Mouse (Mus musculus): ENCODE data around the gene Tac2. TPM values are rescaled to one million over a fixed set of nuclear protein-coding genes. Genes with fewer than 3 reads are reported as not detected.
A peak's percentile ranks its signal among the peaks of the same experiment; 100 is the strongest.

Gene Tac2
- total and polyA plus RNA-seq, 2 experiments from 2014 or later = 0.23 TPM; not detected in 1

DNA sequence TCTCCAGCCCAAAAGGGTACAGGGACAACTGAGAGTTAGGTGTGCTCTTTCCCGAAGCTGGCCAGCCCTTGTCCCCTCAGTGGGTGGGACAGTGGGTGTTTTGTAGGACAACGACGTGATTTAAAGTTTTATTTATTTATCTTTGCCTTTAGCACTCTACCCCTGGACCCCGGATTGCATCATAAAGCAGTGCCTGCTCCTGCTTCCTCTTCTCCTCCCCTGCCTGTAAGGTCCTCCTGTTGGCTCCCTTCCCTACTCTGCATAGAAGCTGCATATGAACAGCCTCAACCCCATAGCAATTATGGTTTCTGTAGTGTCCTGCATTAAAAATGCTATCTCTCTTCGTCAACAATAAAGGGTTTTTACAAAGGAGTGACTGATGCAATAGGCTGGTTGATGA lies 7.1 kb downstream of the Tac2 start:
- no peaks in the 10 kb centered on the region for H3K36me3 ChIP-seq (replicated peaks; ENCODE audit: control insufficient read depth, insufficient read depth, low read length)
- no peak overlapping the region for H3K27ac ChIP-seq (ENCODE audit: low read depth)
- H3K4me2 ChIP-seq (ENCODE audit: low read depth, low read length) = no peak overlapping the region
- no peaks in the 10 kb centered on the region for H3K4me1 ChIP-seq (ENCODE audit: control insufficient read depth, insufficient read depth)
- H3K27me3 ChIP-seq (ENCODE audit: control insufficient read depth, insufficient read depth, low read length) = 0 out of 2 replicates have a peak, but pooled peaks cover 12% of the 10 kb centered on the region
- TF ChIP-seq EP300 (IDR thresholded peaks at IDR 0.05; ENCODE audit: low read depth) = no peak
- no peak for TF ChIP-seq CTCF (IDR thresholded peaks at IDR 0.05; ENCODE audit: low read depth)
- no peak for DNase-seq (ENCODE audit: low spot score)
- no peaks in the 10 kb centered on the region for H3K9me3 ChIP-seq (replicated peaks; ENCODE audit: control insufficient read depth, low read length)
- no peak overlapping the region for H3K9ac ChIP-seq (replicated peaks; ENCODE audit: low read depth, low read length)
- ATAC-seq (ENCODE audit: insufficient read depth, low read depth) = no peak
- 34% methylated on average over 5 of the region's 5 CpGs for WGBS
- H3K4me3 ChIP-seq (ENCODE audit: low read depth, low read length) = no peak overlapping the region

DNA sequence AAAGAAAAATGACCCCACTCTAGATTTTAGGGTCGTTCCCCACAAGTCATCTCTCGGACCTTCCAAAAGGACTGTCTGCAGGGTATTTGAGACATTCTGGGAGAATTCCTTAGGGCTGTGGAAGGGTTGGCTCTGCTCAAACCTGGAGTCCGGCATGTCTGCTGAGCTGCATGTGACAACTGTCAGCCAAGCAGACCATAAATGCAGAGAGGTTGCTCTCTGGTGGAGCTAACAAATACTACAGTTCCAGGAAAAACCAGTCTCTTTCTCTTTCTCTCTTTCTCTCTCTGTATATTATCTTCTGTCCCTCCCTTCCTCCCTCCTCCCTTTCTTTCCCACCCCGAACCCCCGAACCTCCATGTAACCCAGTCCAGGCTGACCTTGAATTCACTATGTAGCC lies 10.2 kb downstream of the Tac2 start:
- Histone ChIP-seq H3K4me2 (ENCODE audit: low read depth, low read length) (no peak overlapping the region), H3K4me3 (ENCODE audit: low read depth, low read length) (no peak overlapping the region), H3K4me1 (ENCODE audit: control insufficient read depth, insufficient read depth) (no peaks in the 10 kb centered on the region), H3K27me3 (ENCODE audit: control insufficient read depth, insufficient read depth, low read length) (no peaks in the 10 kb centered on the region), H3K9ac (replicated peaks; ENCODE audit: low read depth, low read length) (no peak overlapping the region), H3K36me3 (replicated peaks; ENCODE audit: control insufficient read depth, insufficient read depth, low read length) (no peaks in the 10 kb centered on the region), H3K27ac (ENCODE audit: low read depth) (no peak overlapping the region), H3K9me3 (replicated peaks; ENCODE audit: control insufficient read depth, low read length) (no peaks in the 10 kb centered on the region)
- WGBS = 25% methylated on average over 5 of the region's 5 CpGs
- TF ChIP-seq CTCF (IDR thresholded peaks at IDR 0.05; ENCODE audit: low read depth) = peak; percentile 73
- TF ChIP-seq EP300 (IDR thresholded peaks at IDR 0.05; ENCODE audit: low read depth) = no peak
- ATAC-seq (ENCODE audit: insufficient read depth, low read depth) (no peak; the same call in 1 of the 2 replicates), DNase-seq (ENCODE audit: low spot score) (peak; percentile 48)

DNA sequence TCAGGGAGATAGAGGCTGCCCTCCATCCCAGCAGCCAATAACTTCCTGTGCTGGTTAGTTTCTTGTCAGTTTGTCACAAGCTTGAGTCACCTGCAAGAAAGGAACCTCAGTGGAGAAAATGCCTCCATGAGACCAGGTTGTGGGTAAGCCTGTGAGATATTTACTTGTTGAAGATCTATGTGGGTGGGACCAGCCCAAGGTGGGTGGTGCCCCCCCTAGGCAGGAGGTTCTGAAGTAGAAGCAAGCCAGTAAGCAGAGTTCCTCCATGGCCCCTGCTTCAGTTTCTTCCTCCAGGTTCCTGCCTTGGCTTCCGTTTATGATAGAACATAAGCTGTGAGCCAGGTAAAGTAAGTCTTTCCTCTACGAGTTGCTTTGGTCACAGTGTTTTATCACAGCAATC lies 12.0 kb downstream of the Tac2 start:
- no peak overlapping the region for H3K27ac ChIP-seq (ENCODE audit: low read depth)
- no peak overlapping the region for H3K9ac ChIP-seq (replicated peaks; ENCODE audit: low read depth, low read length)
- H3K27me3 ChIP-seq (ENCODE audit: control insufficient read depth, insufficient read depth, low read length) = no peaks in the 10 kb centered on the region
- peaks cover 9% of the 10 kb centered on the region for H3K4me1 ChIP-seq (ENCODE audit: control insufficient read depth, insufficient read depth)
- no peaks in the 10 kb centered on the region for H3K9me3 ChIP-seq (replicated peaks; ENCODE audit: control insufficient read depth, low read length)
- ATAC-seq (ENCODE audit: insufficient read depth, low read depth) (no peak), DNase-seq (ENCODE audit: low spot score) (no peak)
- H3K4me3 ChIP-seq (ENCODE audit: low read depth, low read length) = no peak overlapping the region
- peaks cover under 1% of the 10 kb centered on the region; the same call in 1 of the 2 replicates for H3K36me3 ChIP-seq (replicated peaks; ENCODE audit: control insufficient read depth, insufficient read depth, low read length)
- H3K4me2 ChIP-seq (ENCODE audit: low read depth, low read length) = no peak overlapping the region
- WGBS = 69% methylated on average over 2 of the region's 2 CpGs
- TF ChIP-seq EP300 (IDR thresholded peaks at IDR 0.05; ENCODE audit: low read depth) (no peak), CTCF (IDR thresholded peaks at IDR 0.05; ENCODE audit: low read depth) (no peak)

DNA sequence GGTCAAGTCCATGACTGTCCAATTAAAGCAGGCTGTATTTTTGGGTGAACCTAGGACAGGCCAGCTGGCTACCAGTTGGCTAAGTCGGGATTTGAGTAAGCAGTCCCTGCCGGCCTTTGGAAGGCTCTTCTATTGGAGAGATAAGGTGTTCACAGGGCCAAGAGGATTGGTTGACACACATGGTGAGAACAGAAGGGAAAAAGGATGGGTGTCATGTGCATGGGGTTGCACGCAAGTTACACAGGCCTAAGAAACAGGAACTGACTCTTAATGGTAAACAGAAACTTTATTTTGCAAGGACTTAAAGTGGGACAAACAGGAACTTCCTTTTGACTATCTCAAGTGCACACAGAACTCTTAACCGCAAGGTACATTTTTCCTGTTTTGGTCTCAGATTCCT lies 12.6 kb downstream of the Tac2 start:
- Histone ChIP-seq H3K27ac (ENCODE audit: low read depth) (no peak overlapping the region), H3K9ac (replicated peaks; ENCODE audit: low read depth, low read length) (no peak overlapping the region), H3K36me3 (replicated peaks; ENCODE audit: control insufficient read depth, insufficient read depth, low read length) (peaks cover 7% of the 10 kb centered on the region; the same call in 1 of the 2 replicates), H3K4me2 (ENCODE audit: low read depth, low read length) (no peak overlapping the region), H3K27me3 (ENCODE audit: control insufficient read depth, insufficient read depth, low read length) (no peaks in the 10 kb centered on the region), H3K4me1 (ENCODE audit: control insufficient read depth, insufficient read depth) (peaks cover 9% of the 10 kb centered on the region), H3K9me3 (replicated peaks; ENCODE audit: control insufficient read depth, low read length) (no peaks in the 10 kb centered on the region), H3K4me3 (ENCODE audit: low read depth, low read length) (no peak overlapping the region)
- no peak for TF ChIP-seq CTCF (IDR thresholded peaks at IDR 0.05; ENCODE audit: low read depth)
- no peak for TF ChIP-seq EP300 (IDR thresholded peaks at IDR 0.05; ENCODE audit: low read depth)
- no peak for ATAC-seq (ENCODE audit: insufficient read depth, low read depth)
- 41% methylated on average over 4 of the region's 4 CpGs for WGBS
- no peak for DNase-seq (ENCODE audit: low spot score)

DNA sequence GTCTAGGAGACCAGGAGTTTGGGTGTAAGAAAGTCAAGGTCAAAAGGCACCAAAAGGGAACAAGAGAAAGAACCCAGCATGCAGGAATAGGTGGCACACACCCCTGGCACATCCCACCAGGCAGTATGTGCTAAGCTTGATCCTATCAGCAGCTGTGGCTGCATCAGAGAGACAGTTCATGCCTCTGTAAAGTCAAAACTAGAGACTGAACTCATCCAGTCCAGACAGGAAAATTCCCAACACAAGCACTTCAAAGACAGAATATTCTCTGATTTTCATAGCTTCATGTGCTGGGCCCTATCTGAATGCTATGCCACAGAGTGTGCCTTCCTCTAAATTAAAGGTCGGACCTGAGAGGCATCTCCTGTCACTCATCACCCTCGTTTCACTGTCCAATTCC lies 13.3 kb downstream of the Tac2 start:
- DNase-seq (ENCODE audit: low spot score) (no peak), ATAC-seq (ENCODE audit: insufficient read depth, low read depth) (no peak)
- Histone ChIP-seq H3K9ac (replicated peaks; ENCODE audit: low read depth, low read length) (no peak overlapping the region), H3K4me3 (ENCODE audit: low read depth, low read length) (no peak overlapping the region), H3K9me3 (replicated peaks; ENCODE audit: control insufficient read depth, low read length) (no peaks in the 10 kb centered on the region), H3K27me3 (ENCODE audit: control insufficient read depth, insufficient read depth, low read length) (no peaks in the 10 kb centered on the region), H3K36me3 (replicated peaks; ENCODE audit: control insufficient read depth, insufficient read depth, low read length) (peaks cover 14% of the 10 kb centered on the region), H3K27ac (ENCODE audit: low read depth) (no peak overlapping the region), H3K4me1 (ENCODE audit: control insufficient read depth, insufficient read depth) (peaks cover 9% of the 10 kb centered on the region), H3K4me2 (ENCODE audit: low read depth, low read length) (no peak overlapping the region)
- TF ChIP-seq CTCF (IDR thresholded peaks at IDR 0.05; ENCODE audit: low read depth) (no peak), EP300 (IDR thresholded peaks at IDR 0.05; ENCODE audit: low read depth) (no peak)
- WGBS = 19% methylated on average over 2 of the region's 2 CpGs

DNA sequence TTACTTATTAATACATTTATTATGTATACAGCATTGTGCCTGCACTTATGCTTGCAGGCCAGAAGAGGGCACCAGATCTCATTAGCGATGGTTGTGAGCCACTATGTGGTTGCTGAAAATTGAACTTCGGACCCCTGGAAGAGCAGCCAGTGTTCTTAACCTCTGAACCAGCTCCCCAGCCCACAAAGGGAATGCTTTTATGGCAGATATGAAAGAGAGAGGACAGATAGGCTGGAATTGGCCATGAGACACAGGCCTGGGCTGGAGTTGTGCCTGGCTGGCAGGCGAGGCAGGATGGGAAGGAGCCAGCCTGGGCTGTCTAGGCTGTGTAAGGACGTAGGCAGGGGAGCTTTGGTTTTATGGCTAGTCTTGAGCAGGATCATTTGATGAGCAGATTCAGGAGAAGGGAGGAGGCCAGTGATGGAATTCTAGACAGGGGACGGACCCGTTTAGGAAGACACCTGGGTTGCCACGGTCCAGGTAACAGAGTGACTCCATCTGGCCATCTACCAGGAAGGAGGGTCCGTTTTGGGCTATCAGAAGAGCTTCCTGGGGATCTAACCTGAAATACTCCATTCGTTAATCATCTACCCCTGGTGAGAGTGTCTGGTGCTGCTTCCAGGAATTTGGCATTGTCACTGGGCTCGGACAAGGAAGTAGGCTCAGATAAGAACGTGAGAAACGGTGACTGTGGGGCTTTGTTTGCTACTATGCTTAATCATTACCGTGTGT lies 14.0 kb downstream of the Tac2 start:
- Histone ChIP-seq H3K27me3 (ENCODE audit: control insufficient read depth, insufficient read depth, low read length) (no peaks in the 10 kb centered on the region), H3K9me3 (replicated peaks; ENCODE audit: control insufficient read depth, low read length) (no peaks in the 10 kb centered on the region), H3K36me3 (replicated peaks; ENCODE audit: control insufficient read depth, insufficient read depth, low read length) (peaks cover 21% of the 10 kb centered on the region), H3K9ac (replicated peaks; ENCODE audit: low read depth, low read length) (no peak overlapping the region), H3K4me2 (ENCODE audit: low read depth, low read length) (peak overlapping the region; percentile 84), H3K27ac (ENCODE audit: low read depth) (no peak overlapping the region), H3K4me3 (ENCODE audit: low read depth, low read length) (peak overlapping the region; percentile 91), H3K4me1 (ENCODE audit: control insufficient read depth, insufficient read depth) (peaks cover 9% of the 10 kb centered on the region)
- DNase-seq (ENCODE audit: low spot score) = no peak
- TF ChIP-seq CTCF (IDR thresholded peaks at IDR 0.05; ENCODE audit: low read depth) = peak; percentile 67
- TF ChIP-seq EP300 (IDR thresholded peaks at IDR 0.05; ENCODE audit: low read depth) = no peak
- no peak for ATAC-seq (ENCODE audit: insufficient read depth, low read depth)
- 35% methylated on average over 13 of the region's 13 CpGs for WGBS
